Comparison of ENCODE assay signal across 19 mouse cellular contexts in the genomic region with DNA sequence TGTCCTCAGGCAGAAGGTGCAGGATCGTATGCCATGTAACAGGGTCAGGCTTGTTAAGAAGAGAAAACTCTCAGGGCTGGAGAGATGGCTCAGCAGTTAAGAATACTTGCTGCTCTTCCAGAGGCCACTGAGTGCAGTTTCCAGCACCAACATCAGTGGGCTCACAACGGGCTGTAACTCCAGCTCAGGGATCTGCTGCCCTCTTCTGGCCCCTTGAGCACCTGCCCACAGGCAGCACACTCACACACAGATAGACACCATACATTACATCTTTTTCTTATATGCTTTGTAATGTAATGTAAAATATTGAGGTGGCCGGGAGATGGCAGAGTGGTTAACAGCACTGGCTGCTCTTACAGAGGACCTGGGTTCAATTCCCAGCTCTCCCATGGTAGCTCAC. TPM values are rescaled to one million over a fixed set of nuclear protein-coding genes. Genes with fewer than 3 reads are reported as not detected.
DNase-seq lines count a peak whose midpoint lies in the region; ATAC-seq and TF ChIP-seq lines count a peak whose summit lies in the region.
"Had no signal": no experiment of that assay in that cellular context is flagged by ENCODE, and none has a peak within 500 bp of the region (broad histone marks: within the 10 kb centered on the region; RNA-seq: fewer than 3 reads in every experiment).

No protein-coding gene starts in this region.

- TF ChIP-seq EP300 in liver, embryonic 14.5 days (IDR thresholded peaks at IDR 0.05; ENCODE audit: low read depth) = no peak

- WGBS in liver, embryonic 14.5 days (ENCODE audit: insufficient replicate concordance) = 57% methylated on average over 3 of the region's 3 CpGs
- WGBS in liver, embryonic 11.5 days = 89% methylated on average over 3 of the region's 3 CpGs
- 91% methylated on average over 3 of the region's 3 CpGs for WGBS in heart, embryonic 10.5 days
- 91% methylated on average over 3 of the region's 3 CpGs for WGBS in forebrain, embryonic 10.5 days

- H3K4me2 ChIP-seq in liver, embryonic 14.5 days (ENCODE audit: low read depth) = no peak overlapping the region
- no peak overlapping the region for H3K4me2 ChIP-seq in liver, embryonic 11.5 days
- H3K4me2 ChIP-seq: embryonic facial prominence, embryonic 12.5 days; heart, embryonic 13.5 days; hindbrain, embryonic 15.5 days had no signal

- H3K9me3 ChIP-seq in liver, embryonic 14.5 days (ENCODE audit: control insufficient read depth, low read length) = no peaks in the 10 kb centered on the region
- H3K9me3 ChIP-seq in liver, embryonic 11.5 days (ENCODE audit: control insufficient read depth, low read length) = no peaks in the 10 kb centered on the region
- H3K9me3 ChIP-seq in heart, embryonic 10.5 days = no peaks in the 10 kb centered on the region
- H3K9me3 ChIP-seq in forebrain, embryonic 10.5 days = no peaks in the 10 kb centered on the region
- H3K9me3 ChIP-seq: hindbrain, embryonic 15.5 days had no signal

- no peaks in the 10 kb centered on the region for H3K36me3 ChIP-seq in liver, embryonic 14.5 days (replicated peaks; ENCODE audit: control insufficient read depth, insufficient read depth, low read depth)
- H3K36me3 ChIP-seq in liver, embryonic 11.5 days (ENCODE audit: control insufficient read depth, insufficient read depth, low read length) = no peaks in the 10 kb centered on the region
- no peaks in the 10 kb centered on the region for H3K36me3 ChIP-seq in heart, embryonic 10.5 days
- no peaks in the 10 kb centered on the region for H3K36me3 ChIP-seq in forebrain, embryonic 10.5 days (replicated peaks)
- H3K36me3 ChIP-seq: embryonic facial prominence, embryonic 12.5 days; heart, embryonic 13.5 days; hindbrain, embryonic 15.5 days had no signal

- peak; percentile 34; the same call in 1 of the 2 replicates for TF ChIP-seq CTCF in liver, embryonic 14.5 days (IDR thresholded peaks at IDR 0.05; ENCODE audit: low read depth)

- H3K27ac ChIP-seq in liver, embryonic 14.5 days = no peak overlapping the region
- no peak overlapping the region for H3K27ac ChIP-seq in liver, embryonic 11.5 days (ENCODE audit: low read depth, low read length)
- no peak overlapping the region for H3K27ac ChIP-seq in heart, embryonic 10.5 days
- H3K27ac ChIP-seq in forebrain, embryonic 10.5 days = no peak overlapping the region
- H3K27ac ChIP-seq: embryonic facial prominence, embryonic 12.5 days; gastrocnemius, adult 2 months; heart, embryonic 13.5 days; hindbrain, embryonic 15.5 days had no signal

- H3K9ac ChIP-seq in liver, embryonic 14.5 days (replicated peaks) = no peak overlapping the region
- no peak overlapping the region for H3K9ac ChIP-seq in liver, embryonic 11.5 days (ENCODE audit: low read depth, low read length)
- H3K9ac ChIP-seq: embryonic facial prominence, embryonic 12.5 days; heart, embryonic 13.5 days; hindbrain, embryonic 15.5 days had no signal

- no peaks in the 10 kb centered on the region for H3K4me1 ChIP-seq in liver, embryonic 14.5 days (replicated peaks; ENCODE audit: control insufficient read depth in 2 of 2, insufficient read depth in 2 of 2, low read length in 1 of 2)
- peaks cover 5% of the 10 kb centered on the region for H3K4me1 ChIP-seq in liver, embryonic 11.5 days (replicated peaks; ENCODE audit: control insufficient read depth, insufficient read depth, low read length)
- H3K4me1 ChIP-seq in heart, embryonic 10.5 days = peaks cover 11% of the 10 kb centered on the region
- H3K4me1 ChIP-seq in forebrain, embryonic 10.5 days = peaks cover 4% of the 10 kb centered on the region; the same call in 1 of the 2 replicates
- H3K4me1 ChIP-seq: hindbrain, embryonic 15.5 days had no signal

- no peak overlapping the region for H3K4me3 ChIP-seq in liver, embryonic 14.5 days (ENCODE audit: insufficient read depth in 1 of 2, low read depth in 2 of 2, low read length in 2 of 2)
- H3K4me3 ChIP-seq in liver, embryonic 11.5 days (ENCODE audit: low read depth, low read length) = no peak overlapping the region
- H3K4me3 ChIP-seq in heart, embryonic 10.5 days = no peak overlapping the region
- no peak overlapping the region for H3K4me3 ChIP-seq in forebrain, embryonic 10.5 days
- H3K4me3 ChIP-seq: embryonic facial prominence, embryonic 12.5 days; gastrocnemius, adult 2 months; heart, embryonic 13.5 days; hindbrain, embryonic 15.5 days had no signal

- DNase-seq in liver, embryonic 14.5 days (ENCODE audit: low read depth in 3 of 3, low spot score in 3 of 3) = no peak
- no peak for DNase-seq in liver, embryonic 11.5 days (ENCODE audit: low spot score)
- DNase-seq in ES-CJ7 (ENCODE audit: low read depth, low spot score) (peak; percentile 52), ZHBTc4 (ENCODE audit: low read depth, low spot score) (peak; percentile 65)
- no peak for DNase-seq in heart, embryonic 10.5 days (ENCODE audit: low spot score)
- no peak for DNase-seq in forebrain, embryonic 10.5 days (ENCODE audit: extremely low spot score, low spot score)
- DNase-seq: adrenal gland, postnatal 14 days; cerebellum, adult 11-12 months; cerebellum, adult 9-10 months; cerebellum, postnatal 25 days; gastrocnemius, adult 2 months; gastrocnemius, postnatal 25 days; heart, postnatal 36 days had no signal

- ATAC-seq in liver, embryonic 14.5 days (ENCODE audit: insufficient read depth) = no peak
- no peak for ATAC-seq in liver, embryonic 11.5 days (replicated peaks; ENCODE audit: low FRiP score)
- ATAC-seq: activated CD4-positive, CD25-positive, alpha-beta regulatory T cell, adult 4 months; CD4-positive, CD25-positive, alpha-beta regulatory T cell, adult 4 months; forebrain, embryonic 14.5 days had no signal

- no peaks in the 10 kb centered on the region for H3K27me3 ChIP-seq in liver, embryonic 14.5 days (ENCODE audit: control insufficient read depth, insufficient read depth, low read length)
- H3K27me3 ChIP-seq in liver, embryonic 11.5 days (replicated peaks; ENCODE audit: control insufficient read depth, insufficient read depth, low read length) = no peaks in the 10 kb centered on the region
- H3K27me3 ChIP-seq in heart, embryonic 10.5 days (ENCODE audit: insufficient read depth, poor library complexity, severe bottlenecking) = peaks cover 4% of the 10 kb centered on the region; the same call in 1 of the 2 replicates
- no peaks in the 10 kb centered on the region for H3K27me3 ChIP-seq in forebrain, embryonic 10.5 days (ENCODE audit: poor library complexity, severe bottlenecking)
- H3K27me3 ChIP-seq: embryonic facial prominence, embryonic 12.5 days; hindbrain, embryonic 15.5 days had no signal

RNA-seq across cellular contexts. Expression of a gene that starts 7.7 kb away (rescaled TPM):
- 0.22 and 0.29 TPM in 2 replicates for polyA plus RNA-seq in liver, embryonic 14.5 days (2012; rRNA removed)
- polyA plus RNA-seq in liver, embryonic 14.5 days (2014; fragmentation: Nextera tagmentation; extraction: Ambion mirVana) = not detected in 2 replicates
- polyA plus RNA-seq in liver, embryonic 11.5 days (2014; fragmentation: Nextera tagmentation; extraction: Ambion mirVana) = 0.78 and 1.2 TPM in 2 replicates
- polyA plus RNA-seq in heart, embryonic 10.5 days (2016; fragmentation: Nextera tagmentation; extraction: Ambion mirVana) = 0.63 and 1.1 TPM in 2 replicates
- polyA plus RNA-seq in forebrain, embryonic 10.5 days (2016; fragmentation: Nextera tagmentation; extraction: Ambion mirVana) = 1.5 and 1.6 TPM in 2 replicates

RNA-seq across cellular contexts. Expression of a gene that starts 37.1 kb away (rescaled TPM):
- polyA plus RNA-seq in liver, embryonic 14.5 days (2012; rRNA removed) = 8.0 and 11.8 TPM in 2 replicates
- polyA plus RNA-seq in liver, embryonic 14.5 days (2014; fragmentation: Nextera tagmentation; extraction: Ambion mirVana) = 19.6 and 21.7 TPM in 2 replicates
- polyA plus RNA-seq in liver, embryonic 11.5 days (2014; fragmentation: Nextera tagmentation; extraction: Ambion mirVana) = 30.2 and 32.1 TPM in 2 replicates
- polyA plus RNA-seq in heart, embryonic 10.5 days (2016; fragmentation: Nextera tagmentation; extraction: Ambion mirVana) = 20.5 and 23.6 TPM in 2 replicates
- polyA plus RNA-seq in forebrain, embryonic 10.5 days (2016; fragmentation: Nextera tagmentation; extraction: Ambion mirVana) = 38.8 and 39.8 TPM in 2 replicates

RNA-seq across cellular contexts. Expression of a gene that starts 38.0 kb away (rescaled TPM):
- 10.1 and 11.6 TPM in 2 replicates for polyA plus RNA-seq in liver, embryonic 14.5 days (2012; rRNA removed)
- polyA plus RNA-seq in liver, embryonic 14.5 days (2014; fragmentation: Nextera tagmentation; extraction: Ambion mirVana) = 16.0 and 19.0 TPM in 2 replicates
- polyA plus RNA-seq in liver, embryonic 11.5 days (2014; fragmentation: Nextera tagmentation; extraction: Ambion mirVana) = 57.1 and 58.0 TPM in 2 replicates
- 58.7 and 65.0 TPM in 2 replicates for polyA plus RNA-seq in heart, embryonic 10.5 days (2016; fragmentation: Nextera tagmentation; extraction: Ambion mirVana)
- polyA plus RNA-seq in forebrain, embryonic 10.5 days (2016; fragmentation: Nextera tagmentation; extraction: Ambion mirVana) = 59.4 and 59.9 TPM in 2 replicates

RNA-seq across cellular contexts. Expression of a gene that starts 38.2 kb away (rescaled TPM):
- 20.2 and 32.3 TPM in 2 replicates for polyA plus RNA-seq in liver, embryonic 14.5 days (2012; rRNA removed)
- 79.6 and 88.4 TPM in 2 replicates for polyA plus RNA-seq in liver, embryonic 14.5 days (2014; fragmentation: Nextera tagmentation; extraction: Ambion mirVana)
- polyA plus RNA-seq in liver, embryonic 11.5 days (2014; fragmentation: Nextera tagmentation; extraction: Ambion mirVana) = 228 and 233 TPM in 2 replicates
- polyA plus RNA-seq in heart, embryonic 10.5 days (2016; fragmentation: Nextera tagmentation; extraction: Ambion mirVana) = 274 and 296 TPM in 2 replicates
- polyA plus RNA-seq in forebrain, embryonic 10.5 days (2016; fragmentation: Nextera tagmentation; extraction: Ambion mirVana) = 308 and 317 TPM in 2 replicates

Comparison
In these comparisons a context has a peak if more than half of its experiments do, and no peak if none do; other contexts are left out.
1. DNase-seq: peak in ES-CJ7 (single experiment) and ZHBTc4 (single experiment); none in liver, embryonic 14.5 days (0 of 3), liver, embryonic 11.5 days (single experiment), heart, embryonic 10.5 days (single experiment) and forebrain, embryonic 10.5 days (single experiment).